Mouse (Mus musculus) heart, embryonic 12.5 days (tissue): ENCODE data around the gene Rps26. TPM values are rescaled to one million over a fixed set of nuclear protein-coding genes. Genes with fewer than 3 reads are reported as not detected.
A peak's percentile ranks its signal among the peaks of the same experiment; 100 is the strongest.

Source experiments
- ATAC-seq: fragments of 200-750 bp; cut with Nextera tagmentation; 2 replicates; pipeline ENCODE4 v1.8.0; 2017; ENCODE audit warnings: moderate TSS enrichment, moderate library complexity; ENCODE audit not compliant: insufficient number of reproducible peaks, low FRiP score
- H3K27ac ChIP-seq: fragments of 300-500 bp; sonication (generic); 2 replicates; pipeline ENCODE4 v1.5.1; 2016; ENCODE audit warnings: mild to moderate bottlenecking, moderate library complexity; ENCODE audit not compliant: poor library complexity, severe bottlenecking
- H3K27me3 ChIP-seq: fragments of 300-500 bp; sonication (generic); replicated peaks from 2 replicates; pipeline ENCODE4 v1.6.1; 2016; ENCODE audit warnings: mild to moderate bottlenecking, moderate library complexity
- H3K36me3 ChIP-seq: fragments of 300-500 bp; sonication (generic); 2 replicates; pipeline ENCODE4 v1.6.1; 2016; ENCODE audit warnings: mild to moderate bottlenecking, moderate library complexity
- H3K4me1 ChIP-seq: fragments of 300-500 bp; sonication (generic); replicated peaks from 2 replicates; pipeline ENCODE4 v1.6.1; 2016; ENCODE audit warnings: mild to moderate bottlenecking
- H3K4me2 ChIP-seq: fragments of 300-500 bp; sonication (generic); 2 replicates; pipeline ENCODE4 v1.6.1; 2016; ENCODE audit warnings: mild to moderate bottlenecking, moderate library complexity
- H3K4me3 ChIP-seq: fragments of 300-500 bp; sonication (generic); 2 replicates; pipeline ENCODE4 v1.5.1; 2016; ENCODE audit warnings: mild to moderate bottlenecking
- H3K9ac ChIP-seq: fragments of 300-500 bp; sonication (generic); 2 replicates; pipeline ENCODE4 v1.6.1; 2016; ENCODE audit warnings: mild to moderate bottlenecking, moderate library complexity
- H3K9me3 ChIP-seq: fragments of 300-500 bp; sonication (generic); replicated peaks from 2 replicates; pipeline ENCODE4 v1.6.1; 2016; ENCODE audit warnings: mild to moderate bottlenecking, moderate library complexity
- WGBS: fragments of 180-500 bp; shearing (Covaris S2); methylation state at CpG from one replicate; pipeline ENCODE4 v1.1.7; 2016; 5-methylcytosine and 5-hydroxymethylcytosine counted together
- microRNA-seq: library from miRNA; unstranded; fragments of <30 nt; microRNA quantifications from one replicate; pipeline ENCODE4, GENCODE M21; 2017
- polyA plus RNA-seq: library from polyadenylated mRNA; unstranded; fragments of >200 nt; fragmentation: Nextera tagmentation; extraction: Ambion mirVana; gene quantifications from 2 replicates; pipeline ENCODE4 v1.2.1, GENCODE M21; 2016

Gene Rps26
- polyA plus RNA-seq, 1 experiment from 2014 or later = 432 TPM

GRCm38 (mm10) chr10:128586546-128586945 lies 40.0 kb downstream of the Rps26 start:
- Histone ChIP-seq H3K27me3 (peaks cover 42% of the 10 kb centered on the region), H3K4me1 (peaks cover 36% of the 10 kb centered on the region), H3K9me3 (no peaks in the 10 kb centered on the region), H3K4me2 (0 out of 2 replicates have a peak overlapping the region, but pooled peaks have one; percentile 1), H3K27ac (no peak overlapping the region), H3K36me3 (no peaks in the 10 kb centered on the region; the same call in 1 of the 2 replicates), H3K4me3 (no peak overlapping the region), H3K9ac (peak overlapping the region; percentile 38; the same call in 1 of the 2 replicates)
- 6% methylated on average over 1 of the region's 1 CpGs for WGBS
- ATAC-seq = no peak

- Histone ChIP-seq H3K4me2 (peak overlapping the region; percentile 59), H3K27ac (no peak overlapping the region), H3K9ac (no peak overlapping the region), H3K4me3 (no peak overlapping the region), H3K27me3 (peaks cover 41% of the 10 kb centered on the region), H3K4me1 (peaks cover 36% of the 10 kb centered on the region), H3K9me3 (no peaks in the 10 kb centered on the region), H3K36me3 (peaks cover 4% of the 10 kb centered on the region; the same call in 1 of the 2 replicates)
- ATAC-seq = no peak
- WGBS = 17% methylated on average over 4 of the region's 4 CpGs
Observed at GRCm38 (mm10) chr10:128584386-128584785, 42.2 kb downstream of the Rps26 start.

GRCm38 (mm10) chr10:128583644-128584043 lies 42.9 kb downstream of the Rps26 start:
- Histone ChIP-seq H3K27ac (peak overlapping the region; percentile 21; the same call in 1 of the 2 replicates), H3K4me3 (peak overlapping the region; percentile 30), H3K9ac (peak overlapping the region; percentile 56), H3K27me3 (peaks cover 34% of the 10 kb centered on the region), H3K9me3 (no peaks in the 10 kb centered on the region), H3K4me1 (peaks cover 29% of the 10 kb centered on the region), H3K36me3 (peaks cover 6% of the 10 kb centered on the region; the same call in 1 of the 2 replicates), H3K4me2 (peak overlapping the region; percentile 59)
- 10% methylated on average over 7 of the region's 7 CpGs for WGBS
- peak; percentile 83 for ATAC-seq

GRCm38 (mm10) chr10:128579731-128580130 lies 46.8 kb downstream of the Rps26 start:
- Histone ChIP-seq H3K9me3 (no peaks in the 10 kb centered on the region), H3K9ac (no peak overlapping the region), H3K27me3 (peaks cover 2% of the 10 kb centered on the region; the same call in 1 of the 2 replicates), H3K27ac (no peak overlapping the region), H3K4me2 (no peak overlapping the region), H3K4me3 (no peak overlapping the region), H3K36me3 (peaks cover 17% of the 10 kb centered on the region), H3K4me1 (peaks cover 18% of the 10 kb centered on the region)
- ATAC-seq = no peak
- WGBS = 75% methylated on average over 4 of the region's 4 CpGs

GRCm38 (mm10) chr10:128579298-128579697 lies 47.2 kb downstream of the Rps26 start:
- H3K4me3 ChIP-seq = no peak overlapping the region
- H3K9ac ChIP-seq = no peak overlapping the region
- ATAC-seq = no peak

GRCm38 (mm10) chr10:128578330-128578729 lies 48.2 kb downstream of the Rps26 start:
- H3K27ac ChIP-seq = no peak overlapping the region
- no peak overlapping the region for H3K4me3 ChIP-seq
- peaks cover 21% of the 10 kb centered on the region for H3K36me3 ChIP-seq
- H3K9ac ChIP-seq = no peak overlapping the region
- H3K27me3 ChIP-seq = no peaks in the 10 kb centered on the region
- 61% methylated on average over 11 of the region's 11 CpGs for WGBS
- no peak for ATAC-seq
- no peaks in the 10 kb centered on the region for H3K9me3 ChIP-seq
- no peak overlapping the region for H3K4me2 ChIP-seq
- H3K4me1 ChIP-seq = peaks cover 6% of the 10 kb centered on the region

More at GRCm38 (mm10) chr10:128579298-128579697, 47.2 kb downstream of the Rps26 start:
- Histone ChIP-seq H3K36me3 (peaks cover 21% of the 10 kb centered on the region), H3K4me1 (peaks cover 15% of the 10 kb centered on the region), H3K27me3 (no peaks in the 10 kb centered on the region), H3K4me2 (no peak overlapping the region), H3K27ac (no peak overlapping the region), H3K9me3 (no peaks in the 10 kb centered on the region)
- 80% methylated on average over 3 of the region's 3 CpGs for WGBS

- Histone ChIP-seq H3K27ac (no peak overlapping the region), H3K4me2 (no peak overlapping the region), H3K4me1 (no peaks in the 10 kb centered on the region), H3K9me3 (no peaks in the 10 kb centered on the region), H3K36me3 (peaks cover 41% of the 10 kb centered on the region), H3K9ac (no peak overlapping the region), H3K27me3 (no peaks in the 10 kb centered on the region), H3K4me3 (no peak overlapping the region)
- WGBS = 88% methylated on average over 2 of the region's 2 CpGs
- no peak for ATAC-seq
Observed at GRCm38 (mm10) chr10:128575063-128575462, 51.5 kb downstream of the Rps26 start.

Small RNA genes within 50 kb of the gene (microRNA-seq; reads per million reads assigned to microRNA genes)
- gene Mir6917 = not detected

Other genes starting within 250 kb of the Rps26 start
- gene Ankrd52, start 249.6 kb downstream of the Rps26 start, polyA plus RNA-seq = 10.6 and 11.3 TPM in 2 replicates
- gene Slc39a5, start 225.5 kb downstream of the Rps26 start, polyA plus RNA-seq = 0.28 and 0.42 TPM in 2 replicates
- gene Nabp2, start 215.3 kb downstream of the Rps26 start, polyA plus RNA-seq = 57.3 and 57.9 TPM in 2 replicates
- 27.7 and 29.9 TPM in 2 replicates for gene Rnf41, start 215.1 kb downstream of the Rps26 start, polyA plus RNA-seq
- gene Smarcc2, start 167.5 kb downstream of the Rps26 start, polyA plus RNA-seq = 83.3 and 86.9 TPM in 2 replicates
- 1,237 and 1,275 TPM in 2 replicates for gene Myl6, start 132.6 kb downstream of the Rps26 start, polyA plus RNA-seq
- gene Myl6b, start 128.1 kb downstream of the Rps26 start, polyA plus RNA-seq = 3.0 and 4.0 TPM in 2 replicates
- gene Esyt1, start 100.9 kb downstream of the Rps26 start, polyA plus RNA-seq = 25.0 and 26.5 TPM in 2 replicates
- 10.2 and 11.9 TPM in 2 replicates for gene Zc3h10, start 79.0 kb downstream of the Rps26 start, polyA plus RNA-seq
- gene Rpl41, start 77.4 kb downstream of the Rps26 start, polyA plus RNA-seq = 2,275 and 2,341 TPM in 2 replicates
- 132 and 136 TPM in 2 replicates for gene Pa2g4, start 60.8 kb downstream of the Rps26 start, polyA plus RNA-seq
- gene Erbb3, start 37.1 kb downstream of the Rps26 start, polyA plus RNA-seq = 7.5 and 7.6 TPM in 2 replicates
- 2.0 and 3.0 TPM in 2 replicates for gene Ikzf4, start 19.2 kb upstream of the Rps26 start, polyA plus RNA-seq
- 10.7 and 12.8 TPM in 2 replicates for gene Suox, start 47.3 kb upstream of the Rps26 start, polyA plus RNA-seq
- 71.3 and 72.9 TPM in 2 replicates for gene Rab5b, start 69.5 kb upstream of the Rps26 start, polyA plus RNA-seq
- 0.99 and 1.0 TPM in 2 replicates for gene Pmel, start 77.4 kb upstream of the Rps26 start, polyA plus RNA-seq
- 106 and 109 TPM in 2 replicates for gene Cdk2, start 78.3 kb upstream of the Rps26 start, polyA plus RNA-seq
- gene Dgka, start 118.1 kb upstream of the Rps26 start, polyA plus RNA-seq = 4.4 TPM in 2 replicates
- gene Pym1, start 121.1 kb upstream of the Rps26 start, polyA plus RNA-seq = 23.1 and 24.0 TPM in 2 replicates
- 0.83 and 0.93 TPM in 2 replicates for gene Mmp19, start 164.2 kb upstream of the Rps26 start, polyA plus RNA-seq
- 48.4 and 51.7 TPM in 2 replicates for gene Dnajc14, start 177.3 kb upstream of the Rps26 start, polyA plus RNA-seq
- gene Tmem198b, start 177.6 kb upstream of the Rps26 start, polyA plus RNA-seq = 19.6 and 20.8 TPM in 2 replicates
- gene Sarnp, start 190.6 kb upstream of the Rps26 start, polyA plus RNA-seq = 171 and 172 TPM in 2 replicates
- 36.0 and 39.2 TPM in 2 replicates for gene Ormdl2, start 194.9 kb upstream of the Rps26 start, polyA plus RNA-seq